Mouse (Mus musculus): ENCODE results near the gene Gps2. TPM values are rescaled to one million over a fixed set of nuclear protein-coding genes. Genes with fewer than 3 reads are reported as not detected.
A peak's percentile ranks its signal among the peaks of the same experiment; 100 is the strongest.

Gene Gps2
- polyA plus RNA-seq, 1 experiment, result 290 TPM

DNA sequence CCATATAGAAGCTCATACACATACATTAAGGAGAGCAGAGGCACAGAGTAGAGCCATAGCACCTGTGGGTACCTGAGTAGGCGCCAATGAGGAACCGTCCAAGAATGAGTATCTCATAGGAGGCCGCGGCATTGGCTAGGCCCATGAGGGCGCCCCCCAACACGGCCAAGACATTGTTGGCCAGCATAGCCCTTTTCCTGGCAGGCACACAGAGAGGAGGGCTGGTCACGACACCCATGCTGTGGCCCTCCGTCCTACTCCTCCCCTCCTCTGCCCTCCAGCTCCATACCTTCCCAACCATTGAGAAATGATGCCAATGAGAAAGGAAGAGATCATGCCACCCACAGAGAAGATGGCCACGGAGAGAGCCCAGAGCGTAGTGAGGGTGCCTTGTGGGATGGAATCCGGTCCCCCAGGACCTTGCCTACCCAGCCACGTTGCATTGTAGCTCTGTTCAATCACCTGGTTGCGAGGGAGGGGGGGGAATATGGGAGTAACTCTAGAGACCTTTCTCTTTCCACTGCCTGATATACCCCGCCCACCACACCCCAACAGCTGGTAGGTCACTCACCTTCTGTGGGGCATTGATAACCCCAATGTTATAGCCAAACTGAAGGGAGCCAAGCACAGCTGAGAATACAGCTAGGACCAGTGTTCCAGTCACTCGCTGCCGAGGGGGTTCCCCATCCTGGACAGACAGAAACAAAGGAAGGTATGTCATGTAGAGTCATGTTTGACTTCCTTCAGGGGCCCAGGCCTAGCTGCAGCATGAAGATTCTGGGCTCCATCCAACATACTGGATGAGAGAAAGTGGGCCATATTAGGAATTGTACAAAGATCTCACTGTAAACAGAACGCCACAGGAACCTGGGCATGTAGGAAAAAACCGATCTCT is 32.6 kb downstream of the Gps2 start:
- no peaks in the 10 kb centered on the region for H3K27me3 ChIP-seq (ENCODE audit: control insufficient read depth, insufficient read depth, low read length)
- H3K27ac ChIP-seq (ENCODE audit: control insufficient read depth, insufficient read depth, low read depth, low read length), result no peak overlapping the region
- H3K4me1 ChIP-seq (ENCODE audit: control insufficient read depth, insufficient read depth, low read length), result peaks cover 18% of the 10 kb centered on the region
- TF ChIP-seq POLR2A (IDR thresholded peaks at IDR 0.05; ENCODE audit: control insufficient read depth, low read depth, low read length) (no peak), CTCF (IDR thresholded peaks at IDR 0.05; ENCODE audit: control insufficient read depth, insufficient read depth, insufficient replicate concordance, low read depth, low read length) (no peak)
- no peak overlapping the region for H3K4me3 ChIP-seq (ENCODE audit: control insufficient read depth, low read depth, low read length)
- no peaks in the 10 kb centered on the region for H3K36me3 ChIP-seq (ENCODE audit: control insufficient read depth, insufficient read depth, low read length)

DNA sequence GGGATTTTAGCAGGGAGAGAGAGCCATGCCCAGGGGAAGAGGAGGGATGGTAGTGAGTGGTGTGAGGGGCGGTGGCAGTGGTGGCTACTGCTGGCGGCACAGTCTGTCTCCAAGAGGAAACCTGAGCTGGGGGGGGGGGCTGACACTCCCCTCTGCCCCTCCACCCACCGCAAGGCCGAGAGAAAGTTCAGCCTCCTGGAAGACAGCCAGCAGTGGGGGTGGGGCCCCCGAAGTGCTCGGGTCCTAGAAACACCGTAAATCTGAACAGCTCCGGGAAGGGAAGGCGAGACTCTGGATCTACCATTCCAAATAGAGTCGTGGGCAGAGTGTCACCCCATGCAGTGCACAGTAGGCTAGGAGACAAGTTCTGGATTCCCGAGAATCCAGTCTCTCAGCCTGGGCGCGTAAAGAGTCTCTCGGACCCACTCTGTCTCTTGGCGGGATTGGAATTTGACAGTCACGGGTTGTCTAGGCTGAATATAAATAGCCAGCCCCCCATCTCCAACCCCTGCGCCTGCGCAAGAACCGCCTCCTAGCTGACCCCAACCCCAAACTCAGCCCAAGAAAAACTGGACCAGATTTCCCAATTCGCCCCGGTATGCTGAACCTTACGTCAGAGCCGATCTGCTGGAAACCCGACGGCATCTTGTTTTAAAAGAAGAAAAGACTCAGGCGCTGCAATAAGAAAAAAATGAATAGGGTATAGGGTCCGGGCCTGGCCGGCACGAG is 33.8 kb downstream of the Gps2 start:
- no peaks in the 10 kb centered on the region for H3K36me3 ChIP-seq (ENCODE audit: control insufficient read depth, insufficient read depth, low read length)
- H3K4me3 ChIP-seq (ENCODE audit: control insufficient read depth, low read depth, low read length), result peak overlapping the region; percentile 50
- H3K4me1 ChIP-seq (ENCODE audit: control insufficient read depth, insufficient read depth, low read length), result peaks cover 18% of the 10 kb centered on the region
- H3K27ac ChIP-seq (ENCODE audit: control insufficient read depth, insufficient read depth, low read depth, low read length), result no peak overlapping the region
- no peaks in the 10 kb centered on the region for H3K27me3 ChIP-seq (ENCODE audit: control insufficient read depth, insufficient read depth, low read length)
- TF ChIP-seq CTCF (IDR thresholded peaks at IDR 0.05; ENCODE audit: control insufficient read depth, insufficient read depth, insufficient replicate concordance, low read depth, low read length) (no peak), POLR2A (IDR thresholded peaks at IDR 0.05; ENCODE audit: control insufficient read depth, low read depth, low read length) (no peak)

DNA sequence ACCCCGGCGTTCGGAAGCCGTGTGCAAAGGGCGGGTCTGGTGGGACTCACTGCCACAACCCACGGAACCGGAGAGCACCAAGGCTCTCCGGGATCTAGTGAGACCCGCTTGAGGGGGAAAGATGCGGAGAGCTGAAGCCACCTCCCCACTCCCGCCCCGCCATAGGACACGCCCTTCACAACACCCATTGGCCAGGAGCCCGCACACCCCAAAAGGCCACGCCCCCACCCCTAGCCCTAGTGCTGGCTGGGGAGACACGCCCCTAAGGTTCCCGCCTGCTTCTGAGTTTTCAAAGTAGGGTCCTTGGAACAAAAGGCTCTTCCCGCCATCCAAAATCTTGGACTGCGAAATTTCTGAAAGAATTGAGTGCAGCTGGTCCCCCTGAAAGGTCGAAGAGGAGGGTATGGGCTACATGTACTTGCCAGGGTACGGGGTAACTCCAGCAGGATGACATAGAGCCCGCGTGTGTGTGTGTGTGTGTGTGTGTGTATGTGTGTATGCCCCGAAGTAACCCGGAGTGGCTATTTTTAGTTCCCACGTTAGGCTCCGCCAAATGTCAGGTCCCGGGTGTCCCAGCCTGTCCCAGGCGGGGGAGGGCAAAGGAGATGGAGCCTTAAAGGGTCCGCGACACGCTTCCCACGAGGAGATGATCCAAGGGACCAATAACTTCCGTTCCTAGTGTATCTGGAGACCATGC is 34.5 kb downstream of the Gps2 start, which contains the start of gene Slc2a4:
Gene Slc2a4, minus strand, starts transcription at position 123 of the 697 bp plus-strand sequence.
- Histone ChIP-seq H3K27me3 (ENCODE audit: control insufficient read depth, insufficient read depth, low read length) (no peaks in the 10 kb centered on the region), H3K27ac (ENCODE audit: control insufficient read depth, insufficient read depth, low read depth, low read length) (no peak within 1 kb of the TSS), H3K36me3 (ENCODE audit: control insufficient read depth, insufficient read depth, low read length) (no peaks in the 10 kb centered on the region), H3K4me3 (ENCODE audit: control insufficient read depth, low read depth, low read length) (peak within 1 kb of the TSS; percentile 50), H3K4me1 (ENCODE audit: control insufficient read depth, insufficient read depth, low read length) (peaks cover 18% of the 10 kb centered on the region)
- TF ChIP-seq POLR2A (IDR thresholded peaks at IDR 0.05; ENCODE audit: control insufficient read depth, low read depth, low read length) (no peak), CTCF (IDR thresholded peaks at IDR 0.05; ENCODE audit: control insufficient read depth, insufficient read depth, insufficient replicate concordance, low read depth, low read length) (no peak)

DNA sequence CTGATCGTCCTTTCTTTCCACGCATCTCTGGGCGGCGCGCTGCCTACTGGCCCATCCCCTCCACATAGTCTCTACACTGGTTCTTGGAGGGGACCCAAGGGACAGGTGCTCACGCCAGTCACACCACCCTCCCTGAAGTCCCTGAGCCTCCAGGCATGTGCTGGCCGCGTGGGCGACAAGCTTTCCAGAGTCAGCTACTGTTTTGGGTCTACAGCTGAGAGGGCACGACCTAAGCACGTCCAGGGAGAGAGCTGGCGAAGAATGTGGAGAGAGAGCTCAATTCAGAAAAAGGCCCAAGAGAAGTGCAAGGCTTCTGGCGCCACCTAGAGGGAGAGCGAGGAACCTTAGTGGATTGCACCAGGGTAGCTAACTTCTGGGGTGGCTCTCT is 35.1 kb downstream of the Gps2 start:
- H3K36me3 ChIP-seq (ENCODE audit: control insufficient read depth, insufficient read depth, low read length), result no peaks in the 10 kb centered on the region
- peaks cover 18% of the 10 kb centered on the region for H3K4me1 ChIP-seq (ENCODE audit: control insufficient read depth, insufficient read depth, low read length)
- peak overlapping the region; percentile 37 for H3K4me3 ChIP-seq (ENCODE audit: control insufficient read depth, low read depth, low read length)
- H3K27ac ChIP-seq (ENCODE audit: control insufficient read depth, insufficient read depth, low read depth, low read length), result no peak overlapping the region
- TF ChIP-seq POLR2A (IDR thresholded peaks at IDR 0.05; ENCODE audit: control insufficient read depth, low read depth, low read length) (no peak), CTCF (IDR thresholded peaks at IDR 0.05; ENCODE audit: control insufficient read depth, insufficient read depth, insufficient replicate concordance, low read depth, low read length) (peak; percentile 82; the same call in 1 of the 2 replicates)
- H3K27me3 ChIP-seq (ENCODE audit: control insufficient read depth, insufficient read depth, low read length), result no peaks in the 10 kb centered on the region

DNA sequence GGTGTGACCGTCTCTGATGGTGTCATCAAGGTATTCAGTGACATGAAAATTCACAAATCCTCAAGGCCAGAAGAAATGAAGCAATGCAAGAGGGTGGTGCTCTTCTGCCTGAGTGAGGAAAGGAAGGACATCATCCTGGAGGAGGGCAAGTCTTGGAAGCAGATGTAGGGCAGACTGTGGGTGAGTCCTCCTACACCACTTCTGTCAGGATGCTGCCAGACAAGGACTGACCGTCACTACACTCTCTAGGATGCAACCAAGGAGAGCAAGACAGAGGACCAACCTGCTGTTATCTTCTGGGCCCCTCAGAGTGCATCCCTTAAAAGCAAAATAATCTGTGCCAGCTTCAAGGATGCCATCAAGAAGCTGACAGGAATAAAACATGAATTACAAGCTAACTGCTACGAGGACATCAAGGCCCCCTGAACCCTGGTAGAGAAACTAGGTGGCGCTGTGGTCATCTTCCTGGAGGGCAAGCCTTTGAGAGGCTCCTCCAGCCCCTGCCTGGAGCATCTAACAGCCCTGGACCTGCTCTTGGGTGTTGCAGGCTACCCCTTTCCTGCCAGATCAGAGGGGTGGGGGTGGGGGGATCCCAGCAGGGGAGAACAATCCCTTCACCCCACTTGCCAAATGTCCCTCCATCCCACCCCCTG is 37.2 kb downstream of the Gps2 start:
- TF ChIP-seq POLR2A (IDR thresholded peaks at IDR 0.05; ENCODE audit: control insufficient read depth, low read depth, low read length), result no peak
- no peak for TF ChIP-seq CTCF (IDR thresholded peaks at IDR 0.05; ENCODE audit: control insufficient read depth, insufficient read depth, insufficient replicate concordance, low read depth, low read length)
- H3K36me3 ChIP-seq (ENCODE audit: control insufficient read depth, insufficient read depth, low read length), result no peaks in the 10 kb centered on the region
- no peak overlapping the region for H3K4me3 ChIP-seq (ENCODE audit: control insufficient read depth, low read depth, low read length)
- peaks cover 18% of the 10 kb centered on the region for H3K4me1 ChIP-seq (ENCODE audit: control insufficient read depth, insufficient read depth, low read length)
- no peaks in the 10 kb centered on the region for H3K27me3 ChIP-seq (ENCODE audit: control insufficient read depth, insufficient read depth, low read length)
- H3K27ac ChIP-seq (ENCODE audit: control insufficient read depth, insufficient read depth, low read depth, low read length), result no peak overlapping the region

DNA sequence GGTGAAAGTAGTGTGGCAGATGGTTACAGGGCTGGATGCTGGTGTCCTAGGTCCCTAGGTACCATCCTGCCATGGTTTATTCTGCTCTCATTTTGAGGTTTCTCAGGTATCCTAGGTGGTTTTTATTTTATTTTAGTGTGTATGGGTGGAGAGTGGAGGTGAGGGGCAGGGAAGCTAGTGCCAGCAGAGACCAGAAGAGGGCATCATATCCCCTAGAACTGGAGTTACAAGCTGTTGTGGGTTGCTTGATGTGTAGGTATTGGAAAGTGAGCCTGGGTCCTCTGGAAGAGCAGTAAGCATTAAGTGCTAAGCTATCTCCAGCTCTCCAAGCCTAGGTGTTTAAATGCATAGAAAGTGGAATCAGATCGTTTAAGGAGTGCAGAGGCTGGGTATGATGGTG is 38.6 kb downstream of the Gps2 start:
- Histone ChIP-seq H3K4me3 (ENCODE audit: control insufficient read depth, low read depth, low read length) (no peak overlapping the region), H3K36me3 (ENCODE audit: control insufficient read depth, insufficient read depth, low read length) (no peaks in the 10 kb centered on the region), H3K4me1 (ENCODE audit: control insufficient read depth, insufficient read depth, low read length) (peaks cover 15% of the 10 kb centered on the region), H3K27ac (ENCODE audit: control insufficient read depth, insufficient read depth, low read depth, low read length) (no peak overlapping the region), H3K27me3 (ENCODE audit: control insufficient read depth, insufficient read depth, low read length) (no peaks in the 10 kb centered on the region)
- TF ChIP-seq CTCF (IDR thresholded peaks at IDR 0.05; ENCODE audit: control insufficient read depth, insufficient read depth, insufficient replicate concordance, low read depth, low read length) (no peak), POLR2A (IDR thresholded peaks at IDR 0.05; ENCODE audit: control insufficient read depth, low read depth, low read length) (no peak)
